Mouse (Mus musculus) small intestine, adult 2 months (tissue): Measurements from ENCODE around the gene Vps8. TPM values are rescaled to one million over a fixed set of nuclear protein-coding genes. Genes with fewer than 3 reads are reported as not detected.

Source experiments
- H3K27ac ChIP-seq: fragments of 200-500 bp; 2 replicates; pipeline ENCODE4 v1.5.1; 2012; ENCODE audit warnings: low read depth, low read length, control low read depth, inconsistent platforms; ENCODE audit not compliant: insufficient read depth
- H3K27me3 ChIP-seq: fragments of 200-500 bp; 2 replicates; pipeline ENCODE4 v1.6.1; 2012; ENCODE audit warnings: mild to moderate bottlenecking, moderate library complexity, low read length, inconsistent platforms; ENCODE audit not compliant: control insufficient read depth, insufficient read depth
- H3K36me3 ChIP-seq: fragments of 200-500 bp; 2 replicates; pipeline ENCODE4 v1.6.1; 2012; ENCODE audit warnings: mild to moderate bottlenecking, low read length, control low read depth, inconsistent platforms; ENCODE audit not compliant: control insufficient read depth, insufficient read depth
- H3K4me1 ChIP-seq: fragments of 200-500 bp; 2 replicates; pipeline ENCODE4 v1.6.1; 2012; ENCODE audit warnings: low read length, inconsistent platforms, mixed read lengths; ENCODE audit not compliant: control insufficient read depth, insufficient read depth, insufficient read length
- H3K4me3 ChIP-seq: fragments of 200-500 bp; 2 replicates; pipeline ENCODE4 v1.5.1; 2012; ENCODE audit warnings: low read depth, mild to moderate bottlenecking, control low read depth, inconsistent platforms, low read length, moderate library complexity
- CTCF ChIP-seq: fragments of 200-500 bp; IDR thresholded peaks from 2 replicates; pipeline ENCODE4 v1.5.1; 2012; ENCODE audit warnings: low read depth, mild to moderate bottlenecking, control low read depth, inconsistent platforms, low read length, moderate library complexity, mixed read lengths; ENCODE audit not compliant: insufficient replicate concordance, insufficient read length; ENCODE audit errors: extremely low read depth
- POLR2A ChIP-seq: fragments of 200-500 bp; IDR thresholded peaks from 2 replicates; pipeline ENCODE4 v1.6.1; 2012; ENCODE audit warnings: low read depth, mild to moderate bottlenecking, control low read depth, inconsistent platforms, low read length, moderate library complexity
- WGBS: fragments of 180-500 bp; shearing (Covaris S2); methylation state at CpG from one replicate; pipeline ENCODE4 v1.1.7; 2018; 5-methylcytosine and 5-hydroxymethylcytosine counted together
- polyA plus RNA-seq: library from polyadenylated mRNA; depleted of rRNA; stranded (reverse); fragments of >200 nt; gene quantifications from 2 replicates; pipeline ENCODE4 v1.2.3, GENCODE M21; 2012

Vps8 gene
- polyA plus RNA-seq, 1 experiment = 8.8 TPM

- Histone ChIP-seq H3K27me3 (no peaks in the 10 kb centered on the region), H3K36me3 (no peaks in the 10 kb centered on the region), H3K4me3 (no peak overlapping the region), H3K4me1 (peaks cover 28% of the 10 kb centered on the region), H3K27ac (no peak overlapping the region)
- 95% methylated on average over 3 of the region's 3 CpGs for WGBS
- TF ChIP-seq CTCF (no peak), POLR2A (no peak)
Measured at GRCm38 (mm10) chr16:21646496-21646895, 223.6 kb downstream of the Vps8 start.

GRCm38 (mm10) chr16:21648800-21649199 lies 225.9 kb downstream of the Vps8 start:
- no peak overlapping the region for H3K27ac ChIP-seq
- no peaks in the 10 kb centered on the region for H3K27me3 ChIP-seq
- H3K36me3 ChIP-seq = no peaks in the 10 kb centered on the region
- H3K4me1 ChIP-seq = peaks cover 10% of the 10 kb centered on the region
- WGBS = 71% methylated on average over 4 of the region's 4 CpGs
- no peak overlapping the region for H3K4me3 ChIP-seq
- TF ChIP-seq CTCF (no peak), POLR2A (no peak)

GRCm38 (mm10) chr16:21650289-21650688 lies 227.4 kb downstream of the Vps8 start:
- H3K27ac ChIP-seq = no peak overlapping the region
- whole genome bisulfite sequencing = 92% methylated on average over 3 of the region's 3 CpGs
- TF ChIP-seq POLR2A (no peak), CTCF (no peak)
- H3K27me3 ChIP-seq = no peaks in the 10 kb centered on the region
- H3K4me1 ChIP-seq = no peaks in the 10 kb centered on the region
- H3K4me3 ChIP-seq = no peak overlapping the region
- H3K36me3 ChIP-seq = no peaks in the 10 kb centered on the region

- 84% methylated on average over 4 of the region's 4 CpGs for WGBS
- H3K27ac ChIP-seq = no peak overlapping the region
- H3K36me3 ChIP-seq = no peaks in the 10 kb centered on the region
- H3K4me1 ChIP-seq = no peaks in the 10 kb centered on the region
- no peaks in the 10 kb centered on the region for H3K27me3 ChIP-seq
- TF ChIP-seq POLR2A (no peak), CTCF (no peak)
- H3K4me3 ChIP-seq = no peak overlapping the region
Measured at GRCm38 (mm10) chr16:21651161-21651560, 228.2 kb downstream of the Vps8 start.

GRCm38 (mm10) chr16:21653151-21653550 lies 230.2 kb downstream of the Vps8 start:
- Histone ChIP-seq H3K27ac (no peak overlapping the region), H3K36me3 (no peaks in the 10 kb centered on the region), H3K4me1 (no peaks in the 10 kb centered on the region), H3K27me3 (no peaks in the 10 kb centered on the region), H3K4me3 (no peak overlapping the region)
- TF ChIP-seq CTCF = no peak
- TF ChIP-seq POLR2A = no peak
- WGBS = 79% methylated on average over 15 of the region's 15 CpGs

GRCm38 (mm10) chr16:21654384-21654783 lies 231.5 kb downstream of the Vps8 start:
- H3K4me3 ChIP-seq = no peak overlapping the region
- no peaks in the 10 kb centered on the region for H3K36me3 ChIP-seq
- TF ChIP-seq POLR2A (no peak), CTCF (no peak)
- no peaks in the 10 kb centered on the region for H3K27me3 ChIP-seq
- no peak overlapping the region for H3K27ac ChIP-seq
- H3K4me1 ChIP-seq = no peaks in the 10 kb centered on the region
- WGBS = 82% methylated on average over 5 of the region's 5 CpGs

- Histone ChIP-seq H3K36me3 (no peaks in the 10 kb centered on the region), H3K27me3 (no peaks in the 10 kb centered on the region), H3K27ac (no peak overlapping the region), H3K4me1 (no peaks in the 10 kb centered on the region), H3K4me3 (no peak overlapping the region)
- WGBS = 37% methylated on average over 6 of the region's 6 CpGs
- TF ChIP-seq CTCF (no peak), POLR2A (no peak)
Measured at GRCm38 (mm10) chr16:21655291-21655690, 232.4 kb downstream of the Vps8 start.

- Histone ChIP-seq H3K4me1 (no peaks in the 10 kb centered on the region), H3K27me3 (no peaks in the 10 kb centered on the region), H3K36me3 (no peaks in the 10 kb centered on the region), H3K27ac (no peak overlapping the region), H3K4me3 (no peak overlapping the region)
- 81% methylated on average over 9 of the region's 9 CpGs for WGBS
- TF ChIP-seq POLR2A (no peak), CTCF (no peak)
Measured at GRCm38 (mm10) chr16:21655961-21656360, 233.0 kb downstream of the Vps8 start.
